Mouse (Mus musculus): ENCODE data around the gene Sec14l1. TPM values are rescaled to one million over a fixed set of nuclear protein-coding genes. Genes with fewer than 3 reads are reported as not detected.
A peak's percentile ranks its signal among the peaks of the same experiment; 100 is the strongest.
"Not testable (repeated sequence)": the region's sequence is repeated elsewhere in the genome, so short reads cannot be mapped to it uniquely, and the experiment has no call there.

Gene Sec14l1
- polyA plus RNA-seq, 1 experiment from 2014 or later, result 67.0 TPM

- Histone ChIP-seq H3K27me3 (no peaks in the 10 kb centered on the region), H3K36me3 (peaks cover 41% of the 10 kb centered on the region), H3K4me1 (replicated peaks) (peaks cover 39% of the 10 kb centered on the region), H3K4me3 (replicated peaks) (no peak overlapping the region), H3K9me3 (no peaks in the 10 kb centered on the region), H3K9ac (replicated peaks) (no peak overlapping the region), H3K4me2 (replicated peaks) (no peak overlapping the region), H3K27ac (no peak overlapping the region)
- no peak for ATAC-seq
- WGBS, result 92% methylated on average over 17 of the region's 17 CpGs
Observed at GRCm38 (mm10) chr11:117079651-117080190, 35.2 kb upstream of the Sec14l1 start.

GRCm38 (mm10) chr11:117080209-117080608, 34.8 kb upstream of the Sec14l1 start:
- ATAC-seq, result no peak
- WGBS, result 94% methylated on average over 11 of the region's 11 CpGs
- H3K9me3 ChIP-seq, result no peaks in the 10 kb centered on the region
- H3K27ac ChIP-seq, result no peak overlapping the region
- H3K9ac ChIP-seq (replicated peaks), result no peak overlapping the region
- H3K4me2 ChIP-seq (replicated peaks), result no peak overlapping the region
- H3K4me3 ChIP-seq (replicated peaks), result no peak overlapping the region
- no peaks in the 10 kb centered on the region for H3K27me3 ChIP-seq
- peaks cover 41% of the 10 kb centered on the region for H3K36me3 ChIP-seq
- H3K4me1 ChIP-seq (replicated peaks), result peaks cover 39% of the 10 kb centered on the region

GRCm38 (mm10) chr11:117081165-117082064, 33.6 kb upstream of the Sec14l1 start:
- ATAC-seq, result peak; percentile 80
- Histone ChIP-seq H3K4me3 (replicated peaks) (no peak overlapping the region), H3K27me3 (no peaks in the 10 kb centered on the region), H3K4me1 (replicated peaks) (peaks cover 34% of the 10 kb centered on the region), H3K9ac (replicated peaks) (peak overlapping the region; percentile 45; the same call in 1 of the 2 replicates), H3K9me3 (no peaks in the 10 kb centered on the region), H3K4me2 (replicated peaks) (peak overlapping the region; percentile 40), H3K27ac (peak overlapping the region; percentile 61; the same call in 1 of the 2 replicates), H3K36me3 (peaks cover 41% of the 10 kb centered on the region)
- WGBS, result 30% methylated on average over 16 of the region's 16 CpGs

GRCm38 (mm10) chr11:117082353-117082934, 32.5 kb upstream of the Sec14l1 start:
- H3K4me3 ChIP-seq (replicated peaks), result no peak overlapping the region
- H3K27me3 ChIP-seq, result no peaks in the 10 kb centered on the region
- no peak overlapping the region for H3K4me2 ChIP-seq (replicated peaks)
- no peaks in the 10 kb centered on the region for H3K9me3 ChIP-seq
- peaks cover 41% of the 10 kb centered on the region for H3K36me3 ChIP-seq
- no peak overlapping the region for H3K9ac ChIP-seq (replicated peaks)
- H3K27ac ChIP-seq, result peak overlapping the region; percentile 56; the same call in 1 of the 2 replicates
- H3K4me1 ChIP-seq (replicated peaks), result peaks cover 29% of the 10 kb centered on the region
- 81% methylated on average over 11 of the region's 11 CpGs for WGBS
- ATAC-seq, result no peak

- Histone ChIP-seq H3K4me1 (replicated peaks) (peaks cover 20% of the 10 kb centered on the region), H3K27ac (no peak overlapping the region), H3K9me3 (no peaks in the 10 kb centered on the region), H3K9ac (replicated peaks) (no peak overlapping the region), H3K4me2 (replicated peaks) (no peak overlapping the region), H3K36me3 (peaks cover 36% of the 10 kb centered on the region), H3K27me3 (no peaks in the 10 kb centered on the region), H3K4me3 (replicated peaks) (no peak overlapping the region)
- 96% methylated on average over 19 of the region's 19 CpGs for WGBS
- no peak for ATAC-seq
Observed at GRCm38 (mm10) chr11:117083052-117083881, 31.7 kb upstream of the Sec14l1 start.

GRCm38 (mm10) chr11:117083882-117084260, 31.1 kb upstream of the Sec14l1 start:
- not testable (repeated sequence) for H3K27ac ChIP-seq; H3K9me3 ChIP-seq; H3K4me3 ChIP-seq (replicated peaks); H3K4me2 ChIP-seq (replicated peaks); ATAC-seq; H3K9ac ChIP-seq (replicated peaks); H3K27me3 ChIP-seq
- peaks cover 30% of the 10 kb centered on the region for H3K36me3 ChIP-seq
- H3K4me1 ChIP-seq (replicated peaks), result peaks cover 19% of the 10 kb centered on the region
- WGBS, result 76% methylated on average over 3 of the region's 3 CpGs

- Histone ChIP-seq H3K4me1 (replicated peaks) (peaks cover 14% of the 10 kb centered on the region), H3K4me2 (replicated peaks) (no peak overlapping the region), H3K36me3 (0 out of 2 replicates have a peak, but pooled peaks cover 6% of the 10 kb centered on the region), H3K9me3 (no peaks in the 10 kb centered on the region), H3K4me3 (replicated peaks) (no peak overlapping the region), H3K27me3 (no peaks in the 10 kb centered on the region), H3K27ac (no peak overlapping the region), H3K9ac (replicated peaks) (no peak overlapping the region)
- 90% methylated on average over 10 of the region's 10 CpGs for WGBS
- no peak for ATAC-seq
Observed at GRCm38 (mm10) chr11:117086215-117086614, 28.8 kb upstream of the Sec14l1 start.

GRCm38 (mm10) chr11:117087036-117087799, 27.8 kb upstream of the Sec14l1 start:
- no peaks in the 10 kb centered on the region for H3K27me3 ChIP-seq
- 87% methylated on average over 9 of the region's 9 CpGs for WGBS
- no peak overlapping the region for H3K4me2 ChIP-seq (replicated peaks)
- peaks cover 11% of the 10 kb centered on the region for H3K4me1 ChIP-seq (replicated peaks)
- no peak overlapping the region for H3K27ac ChIP-seq
- no peak overlapping the region for H3K4me3 ChIP-seq (replicated peaks)
- ATAC-seq, result no peak
- H3K36me3 ChIP-seq, result 0 out of 2 replicates have a peak, but pooled peaks cover 6% of the 10 kb centered on the region
- no peaks in the 10 kb centered on the region for H3K9me3 ChIP-seq
- H3K9ac ChIP-seq (replicated peaks), result no peak overlapping the region

- no peak overlapping the region for H3K4me2 ChIP-seq (replicated peaks)
- H3K36me3 ChIP-seq, result 0 out of 2 replicates have a peak, but pooled peaks cover 6% of the 10 kb centered on the region
- H3K4me1 ChIP-seq (replicated peaks), result peaks cover 12% of the 10 kb centered on the region
- H3K9me3 ChIP-seq, result no peaks in the 10 kb centered on the region
- no peak overlapping the region for H3K4me3 ChIP-seq (replicated peaks)
- no peak overlapping the region for H3K27ac ChIP-seq
- no peak for ATAC-seq
- no peak overlapping the region for H3K9ac ChIP-seq (replicated peaks)
- WGBS, result 74% methylated on average over 13 of the region's 13 CpGs
- no peaks in the 10 kb centered on the region for H3K27me3 ChIP-seq
Observed at GRCm38 (mm10) chr11:117088271-117088991, 26.5 kb upstream of the Sec14l1 start.

- Histone ChIP-seq H3K9me3 (no peaks in the 10 kb centered on the region), H3K36me3 (no peaks in the 10 kb centered on the region), H3K4me1 (replicated peaks) (peaks cover 12% of the 10 kb centered on the region), H3K27me3 (no peaks in the 10 kb centered on the region), H3K4me2 (replicated peaks) (no peak overlapping the region), H3K27ac (no peak overlapping the region), H3K4me3 (replicated peaks) (no peak overlapping the region), H3K9ac (replicated peaks) (0 out of 2 replicates have a peak overlapping the region, but pooled peaks have one; percentile 19)
- ATAC-seq, result no peak
- 80% methylated on average over 9 of the region's 9 CpGs for WGBS
Observed at GRCm38 (mm10) chr11:117089673-117090419, 25.1 kb upstream of the Sec14l1 start.
